Mouse (Mus musculus): ENCODE data around the gene Mon1a. TPM values are rescaled to one million over a fixed set of nuclear protein-coding genes. Genes with fewer than 3 reads are reported as not detected.

Gene Mon1a
- 12.2 and 12.7 TPM in 2 replicates for polyA plus RNA-seq (2016; fragmentation: Nextera tagmentation; extraction: Ambion mirVana)

DNA sequence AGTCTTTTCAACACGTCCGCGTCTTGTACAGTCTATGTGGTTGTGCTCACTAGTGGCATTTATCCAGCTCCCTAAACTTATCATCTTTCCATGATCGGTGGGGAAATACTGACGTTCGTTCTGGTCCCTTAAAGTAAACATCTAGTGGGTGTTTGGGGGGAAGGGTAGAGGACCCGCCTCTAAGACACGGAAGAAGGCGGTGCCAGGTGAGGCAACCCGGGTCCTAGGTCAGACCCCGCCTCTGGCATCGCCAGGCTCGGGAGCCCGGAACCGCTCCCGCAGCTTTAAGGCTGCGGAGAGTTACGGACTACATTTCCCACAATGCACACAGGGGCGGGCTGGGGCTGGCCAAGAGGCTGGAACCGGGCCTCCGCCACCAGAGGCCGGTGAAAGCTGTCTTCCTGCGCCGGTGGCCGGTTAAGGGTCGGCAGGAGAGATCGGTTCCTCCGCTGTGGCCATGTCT lies at the start of gene Mon1a:
Gene Mon1a (plus strand): TSS at position 348 of the 463 bp plus-strand sequence.
- WGBS, result under 1% methylated on average over 28 of the region's 28 CpGs
- Histone ChIP-seq H3K4me1 (peaks cover 11% of the 10 kb centered on the region), H3K9me3 (no peaks in the 10 kb centered on the region), H3K4me3 (peak within 1 kb of the TSS; percentile 76), H3K27me3 (replicated peaks; ENCODE audit: low read depth, poor library complexity, severe bottlenecking) (peaks cover 17% of the 10 kb centered on the region), H3K27ac (replicated peaks) (peak within 1 kb of the TSS; percentile 80), H3K36me3 (replicated peaks) (0 out of 2 replicates have a peak, but pooled peaks cover 3% of the 10 kb centered on the region)
- DNase-seq (ENCODE audit: low spot score), result peak; percentile 89

DNA sequence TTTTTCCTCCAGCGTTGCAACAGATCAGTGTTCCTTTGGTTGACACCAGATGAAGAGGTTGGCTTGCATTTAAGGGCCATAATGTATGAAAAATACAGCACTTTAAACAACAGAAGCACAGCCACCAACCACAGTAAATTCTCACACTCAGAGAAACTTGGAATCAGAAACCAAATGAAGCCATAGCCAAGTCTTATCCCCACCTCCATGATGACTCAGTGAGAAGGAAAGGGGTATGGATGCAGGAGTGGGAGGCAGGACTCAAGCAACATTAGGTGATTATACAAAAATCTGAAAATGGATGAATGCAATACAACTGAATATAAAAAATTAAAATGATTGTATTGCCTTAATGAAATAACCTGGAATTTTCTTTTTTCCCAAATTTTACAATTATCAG lies 49.1 kb upstream of the Mon1a start:
- Histone ChIP-seq H3K4me3 (no peak overlapping the region), H3K9me3 (no peaks in the 10 kb centered on the region), H3K27me3 (replicated peaks; ENCODE audit: low read depth, poor library complexity, severe bottlenecking) (no peaks in the 10 kb centered on the region), H3K27ac (replicated peaks) (no peak overlapping the region), H3K4me1 (no peaks in the 10 kb centered on the region), H3K36me3 (replicated peaks) (peaks cover 77% of the 10 kb centered on the region)
- WGBS, result 97% methylated on average over 1 of the region's 1 CpGs
- DNase-seq (ENCODE audit: low spot score), result no peak

DNA sequence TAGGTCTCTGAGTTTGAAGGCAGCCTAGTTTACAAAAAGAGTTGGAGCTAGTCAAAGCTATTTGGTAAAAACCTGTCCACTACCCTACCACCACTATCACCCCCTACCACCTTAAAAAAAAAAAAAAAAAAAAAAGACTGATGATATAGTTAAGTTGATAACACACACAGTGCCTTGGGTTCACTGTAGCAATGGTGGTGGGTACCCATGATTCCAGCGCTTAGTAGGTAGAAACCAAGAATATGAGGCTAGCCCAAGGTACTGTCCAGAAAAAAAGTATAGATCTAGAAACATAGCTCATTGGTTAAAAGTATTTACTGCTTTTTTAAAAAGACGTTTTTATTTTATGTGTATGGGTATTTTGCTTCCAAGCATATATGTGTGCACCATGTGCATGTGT lies 45.2 kb upstream of the Mon1a start:
- no peak overlapping the region for H3K4me3 ChIP-seq
- H3K27me3 ChIP-seq (replicated peaks; ENCODE audit: low read depth, poor library complexity, severe bottlenecking), result no peaks in the 10 kb centered on the region
- no peaks in the 10 kb centered on the region for H3K4me1 ChIP-seq
- no peak for DNase-seq (ENCODE audit: low spot score)
- no peaks in the 10 kb centered on the region for H3K9me3 ChIP-seq
- H3K36me3 ChIP-seq (replicated peaks), result peaks cover 89% of the 10 kb centered on the region
- WGBS, result 92% methylated on average over 2 of the region's 2 CpGs
- H3K27ac ChIP-seq (replicated peaks), result no peak overlapping the region

DNA sequence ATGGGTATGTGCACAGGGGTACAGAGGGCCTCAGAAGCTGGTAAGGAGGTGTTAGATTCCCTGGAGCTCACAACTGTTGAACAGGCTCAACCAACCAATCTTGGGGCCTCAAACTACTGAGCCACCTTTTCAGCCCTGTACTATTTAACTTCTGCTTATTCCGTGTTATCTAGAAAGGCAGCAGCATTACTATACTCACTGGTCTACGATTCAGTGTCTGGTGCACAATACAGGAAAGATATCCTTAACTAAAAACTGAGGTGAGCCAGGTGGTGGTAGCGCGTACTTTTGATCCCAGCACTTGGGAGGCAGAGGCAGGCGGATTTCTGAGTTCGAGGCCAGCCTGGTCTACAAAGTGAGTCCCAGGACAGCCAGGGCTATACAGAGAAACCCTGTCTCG lies 39.0 kb upstream of the Mon1a start:
- Histone ChIP-seq H3K4me3 (no peak overlapping the region), H3K27me3 (replicated peaks; ENCODE audit: low read depth, poor library complexity, severe bottlenecking) (no peaks in the 10 kb centered on the region), H3K27ac (replicated peaks) (no peak overlapping the region), H3K4me1 (no peaks in the 10 kb centered on the region), H3K9me3 (no peaks in the 10 kb centered on the region), H3K36me3 (replicated peaks) (peaks cover 98% of the 10 kb centered on the region)
- 95% methylated on average over 7 of the region's 7 CpGs for WGBS
- no peak for DNase-seq (ENCODE audit: low spot score)

DNA sequence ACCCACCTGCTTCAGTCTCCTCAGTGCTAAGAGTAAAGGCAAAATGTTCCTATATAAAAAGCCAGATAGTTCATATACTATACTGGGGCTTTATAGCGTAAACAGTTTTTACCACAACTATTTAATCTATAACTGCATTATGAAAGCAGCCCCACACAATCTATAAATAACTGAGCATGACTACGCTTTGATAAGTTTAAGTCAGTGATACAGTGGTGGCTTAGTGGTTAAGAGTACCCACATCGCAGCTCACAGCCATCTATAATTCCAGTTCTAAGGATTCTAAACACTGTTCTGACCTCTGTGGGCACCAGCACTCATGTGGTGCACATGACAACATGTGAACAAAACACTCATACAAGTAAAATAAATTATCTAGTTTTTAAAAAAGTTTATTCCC lies 29.6 kb upstream of the Mon1a start:
- peaks cover 77% of the 10 kb centered on the region for H3K36me3 ChIP-seq (replicated peaks)
- H3K4me3 ChIP-seq, result no peak overlapping the region

GRCm38 (mm10) chr9:107864493-107864892 lies 23.5 kb upstream of the Mon1a start:
- no peak for DNase-seq (ENCODE audit: low spot score)
- H3K36me3 ChIP-seq (replicated peaks), result peaks cover 55% of the 10 kb centered on the region
- H3K27ac ChIP-seq (replicated peaks), result no peak overlapping the region
- H3K9me3 ChIP-seq, result no peaks in the 10 kb centered on the region
- H3K4me3 ChIP-seq, result no peak overlapping the region
- no peaks in the 10 kb centered on the region; the same call in 1 of the 2 replicates for H3K4me1 ChIP-seq
- H3K27me3 ChIP-seq (replicated peaks; ENCODE audit: low read depth, poor library complexity, severe bottlenecking), result no peaks in the 10 kb centered on the region
- WGBS, result 84% methylated on average over 1 of the region's 1 CpGs

More for the DNA sequence above, 29.6 kb upstream of the Mon1a start:
- Histone ChIP-seq H3K27ac (replicated peaks) (no peak overlapping the region), H3K9me3 (no peaks in the 10 kb centered on the region), H3K4me1 (no peaks in the 10 kb centered on the region), H3K27me3 (replicated peaks; ENCODE audit: low read depth, poor library complexity, severe bottlenecking) (no peaks in the 10 kb centered on the region)
- no peak for DNase-seq (ENCODE audit: low spot score)
- 97% methylated on average over 3 of the region's 3 CpGs for WGBS

- H3K4me3 ChIP-seq, result no peak overlapping the region
- peaks cover 55% of the 10 kb centered on the region for H3K36me3 ChIP-seq (replicated peaks)
- no peaks in the 10 kb centered on the region for H3K9me3 ChIP-seq
- no peak for DNase-seq (ENCODE audit: low spot score)
- peaks cover 1% of the 10 kb centered on the region for H3K4me1 ChIP-seq
- H3K27me3 ChIP-seq (replicated peaks; ENCODE audit: low read depth, poor library complexity, severe bottlenecking), result no peaks in the 10 kb centered on the region
- 93% methylated on average over 2 of the region's 2 CpGs for WGBS
- H3K27ac ChIP-seq (replicated peaks), result no peak overlapping the region
These were observed 21.9 kb upstream of the Mon1a start for GRCm38 (mm10) chr9:107866081-107866480.

GRCm38 (mm10) chr9:107872350-107873098 lies 15.4 kb upstream of the Mon1a start:
- under 1% methylated on average over 80 of the region's 80 CpGs for WGBS

GRCm38 (mm10) chr9:107873137-107873536 lies 14.8 kb upstream of the Mon1a start, which contains the start of gene Rbm6:
TSS of gene Rbm6 (minus strand) at chr9:107873237.
- H3K36me3 ChIP-seq (replicated peaks), result peaks cover 18% of the 10 kb centered on the region
- H3K27me3 ChIP-seq (replicated peaks; ENCODE audit: low read depth, poor library complexity, severe bottlenecking), result no peaks in the 10 kb centered on the region
- H3K4me3 ChIP-seq, result peak within 1 kb of the TSS; percentile 89
- 12% methylated on average over 14 of the region's 14 CpGs for WGBS
- H3K27ac ChIP-seq (replicated peaks), result peak within 1 kb of the TSS; percentile 98
- no peaks in the 10 kb centered on the region for H3K9me3 ChIP-seq
- no peak for DNase-seq (ENCODE audit: low spot score)
- peaks cover 16% of the 10 kb centered on the region for H3K4me1 ChIP-seq

More at GRCm38 (mm10) chr9:107872350-107873098, 15.4 kb upstream of the Mon1a start:
- peak; percentile 95 for DNase-seq (ENCODE audit: low spot score)
- Histone ChIP-seq H3K4me1 (peaks cover 16% of the 10 kb centered on the region), H3K36me3 (replicated peaks) (peaks cover 24% of the 10 kb centered on the region), H3K9me3 (no peaks in the 10 kb centered on the region), H3K4me3 (peak overlapping the region; percentile 89), H3K27me3 (replicated peaks; ENCODE audit: low read depth, poor library complexity, severe bottlenecking) (no peaks in the 10 kb centered on the region), H3K27ac (replicated peaks) (peak overlapping the region; percentile 98)

- no peaks in the 10 kb centered on the region for H3K36me3 ChIP-seq (replicated peaks)
- no peak overlapping the region for H3K4me3 ChIP-seq
- no peak overlapping the region for H3K27ac ChIP-seq (replicated peaks)
- no peaks in the 10 kb centered on the region for H3K4me1 ChIP-seq
- no peaks in the 10 kb centered on the region for H3K27me3 ChIP-seq (replicated peaks; ENCODE audit: low read depth, poor library complexity, severe bottlenecking)
- no peak for DNase-seq (ENCODE audit: low spot score)
- 81% methylated on average over 4 of the region's 4 CpGs for WGBS
- H3K9me3 ChIP-seq, result no peaks in the 10 kb centered on the region
These were observed 7.5 kb upstream of the Mon1a start for GRCm38 (mm10) chr9:107880411-107880810.

- H3K27ac ChIP-seq (replicated peaks), result peak overlapping the region; percentile 80
- WGBS, result under 1% methylated on average over 18 of the region's 18 CpGs
These were observed 408 bp downstream of the Mon1a start for GRCm38 (mm10) chr9:107888267-107888850.

GRCm38 (mm10) chr9:107890260-107890659 lies 2.3 kb downstream of the Mon1a start:
- Histone ChIP-seq H3K9me3 (no peaks in the 10 kb centered on the region), H3K4me1 (peaks cover 11% of the 10 kb centered on the region), H3K4me3 (no peak overlapping the region), H3K36me3 (replicated peaks) (0 out of 2 replicates have a peak, but pooled peaks cover 3% of the 10 kb centered on the region), H3K27ac (replicated peaks) (no peak overlapping the region), H3K27me3 (replicated peaks; ENCODE audit: low read depth, poor library complexity, severe bottlenecking) (peaks cover 17% of the 10 kb centered on the region)
- WGBS, result 87% methylated on average over 6 of the region's 6 CpGs
- DNase-seq (ENCODE audit: low spot score), result no peak

More at GRCm38 (mm10) chr9:107888267-107888850, 408 bp downstream of the Mon1a start:
- Histone ChIP-seq H3K4me1 (peaks cover 11% of the 10 kb centered on the region), H3K4me3 (peak overlapping the region; percentile 76), H3K36me3 (replicated peaks) (0 out of 2 replicates have a peak, but pooled peaks cover 3% of the 10 kb centered on the region), H3K9me3 (no peaks in the 10 kb centered on the region), H3K27me3 (replicated peaks; ENCODE audit: low read depth, poor library complexity, severe bottlenecking) (peaks cover 17% of the 10 kb centered on the region)
- peak; percentile 69 for DNase-seq (ENCODE audit: low spot score)
